Mouse (Mus musculus): Measurements from ENCODE around the gene Timm10.

Timm10 gene

DNA sequence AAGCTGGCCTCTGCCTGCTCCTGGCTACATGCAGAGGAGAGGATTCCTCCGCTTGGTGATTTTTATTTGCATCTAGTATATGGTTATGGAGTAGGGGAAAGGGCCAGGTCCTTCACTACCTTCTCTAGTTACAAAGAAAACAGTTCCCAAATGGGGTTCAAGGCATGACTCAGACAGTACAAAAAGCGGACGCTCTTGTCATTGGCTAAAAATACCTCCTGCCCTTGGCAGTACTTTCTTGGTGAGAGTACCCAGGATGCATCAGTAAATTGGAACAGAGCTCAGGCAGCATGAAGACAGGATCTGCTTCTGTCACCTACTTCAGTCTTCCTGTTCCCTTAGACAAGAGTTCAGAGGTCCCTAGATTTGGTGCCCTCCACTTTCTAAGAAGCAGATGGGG, 6.9 kb upstream of the Timm10 start:
- DNase-seq (ENCODE audit: low spot score in 2 of 2): peak in 1 of 2 experiments; percentile 52

DNA sequence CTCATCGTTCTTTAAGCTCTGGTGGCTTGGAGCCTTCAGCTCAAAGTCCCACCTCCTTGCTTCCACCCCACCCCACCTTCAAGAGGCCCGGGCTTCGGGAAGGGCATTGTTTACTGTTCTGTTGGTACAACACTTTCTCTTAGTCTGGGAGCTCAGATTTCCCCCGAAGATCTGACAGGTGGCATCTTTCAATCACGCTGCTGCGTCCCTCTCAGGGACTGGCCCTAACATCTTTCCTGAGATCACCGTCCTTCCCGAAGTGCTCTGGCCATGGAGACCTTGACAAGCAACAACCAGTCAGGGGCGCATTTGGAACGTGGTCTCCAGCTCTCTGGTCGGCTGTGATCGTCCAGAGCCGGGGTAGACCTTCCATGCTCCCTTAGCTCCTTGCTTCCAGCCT, 4.2 kb upstream of the Timm10 start, which contains the start of gene Smtnl1:
Gene Smtnl1 (minus strand): TSS at position 101 of the 400 bp plus-strand sequence.
- DNase-seq (ENCODE audit: low spot score in 2 of 2): no peak

DNA sequence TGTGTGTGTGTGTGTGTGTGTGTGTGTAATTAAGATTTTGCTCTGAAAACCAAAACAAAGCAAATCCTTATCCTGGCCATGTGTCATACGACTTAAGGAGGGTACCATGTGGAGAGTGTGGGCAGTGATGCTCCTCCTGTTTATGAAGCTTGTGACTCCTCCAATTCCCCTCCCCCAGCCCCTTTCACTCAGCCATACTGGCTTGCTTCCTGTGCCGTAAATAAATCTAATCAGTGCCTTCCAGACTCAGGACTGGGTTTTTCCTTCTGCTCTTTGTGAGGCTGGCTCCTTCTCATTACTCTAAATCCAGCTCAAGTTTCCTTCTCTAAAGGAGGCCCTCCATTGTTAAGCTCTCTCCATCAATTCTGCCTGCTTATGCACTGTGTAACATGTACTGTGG, 3.6 kb upstream of the Timm10 start:
- no peak for DNase-seq (ENCODE audit: low spot score in 2 of 2)

DNA sequence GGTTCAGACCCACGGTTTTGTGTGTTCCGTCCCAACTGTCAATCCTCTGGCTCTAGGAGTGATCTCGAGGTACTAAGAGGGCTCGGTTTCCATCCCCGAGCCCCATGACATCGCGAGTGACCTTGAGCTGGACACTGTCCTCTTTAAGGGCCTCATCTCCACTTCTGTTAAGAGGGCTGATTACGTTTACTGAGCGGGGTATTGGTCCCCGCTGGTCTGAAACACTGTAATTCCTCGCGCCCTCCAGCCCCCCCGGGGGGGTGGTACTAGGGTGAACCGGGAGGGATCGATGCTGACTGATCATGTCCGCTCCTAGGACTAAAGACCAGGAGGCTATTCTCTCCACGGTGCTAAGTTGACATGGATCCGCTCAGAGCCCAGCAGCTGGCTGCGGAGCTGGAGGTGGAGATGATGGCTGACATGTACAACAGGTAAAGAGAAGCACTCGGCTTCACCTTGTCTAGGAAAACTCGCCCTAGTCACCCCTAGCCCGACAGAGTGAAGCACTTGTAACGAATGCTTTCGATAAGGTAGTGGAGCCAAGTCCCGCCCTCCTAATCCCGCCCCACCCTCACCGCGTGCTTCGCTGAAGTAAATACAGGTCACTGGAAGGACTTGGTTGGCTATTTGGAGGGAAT, 605 bp downstream of the Timm10 start:
- DNase-seq (ENCODE audit: low spot score in 2 of 2): no peak

- peak; percentile 72 to 92 for DNase-seq (ENCODE audit: low spot score in 2 of 2)
Observed at GRCm38 (mm10) chr2:84831666-84832391, 5.0 kb downstream of the Timm10 start.

- DNase-seq (ENCODE audit: low spot score in 2 of 2): no peak
Observed at GRCm38 (mm10) chr2:84837107-84837506, 10.3 kb downstream of the Timm10 start.

- DNase-seq (ENCODE audit: low spot score in 2 of 2): no peak
Observed at GRCm38 (mm10) chr2:84837817-84838592, 11.2 kb downstream of the Timm10 start.

DNA sequence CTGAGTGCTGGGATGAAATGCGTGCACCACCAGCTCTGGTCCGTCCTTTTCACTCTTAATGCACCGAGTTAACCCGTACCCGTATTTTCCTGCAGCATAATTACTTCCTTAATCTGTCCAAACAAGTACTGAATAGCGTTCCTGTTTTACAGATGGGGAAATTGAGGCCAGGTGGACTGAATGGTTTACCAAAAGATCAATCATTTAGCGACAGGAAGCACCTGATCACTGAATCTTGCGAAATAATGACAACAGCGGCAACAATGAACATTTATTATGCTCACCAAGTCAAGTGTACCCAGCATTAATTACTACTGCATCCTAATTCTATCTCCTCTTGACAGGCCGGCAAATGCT, 11.8 kb downstream of the Timm10 start, which contains the start of gene Slc43a1:
Gene Slc43a1 (plus strand): TSS at position 258 of the 357 bp plus-strand sequence.
- no peak for DNase-seq (ENCODE audit: low spot score in 2 of 2)

GRCm38 (mm10) chr2:84838993-84839980, 12.5 kb downstream of the Timm10 start:
- no peak for DNase-seq (ENCODE audit: low spot score in 2 of 2)

- DNase-seq (ENCODE audit: low spot score in 2 of 2): no peak
Observed at GRCm38 (mm10) chr2:84840016-84840747, 13.4 kb downstream of the Timm10 start.

DNA sequence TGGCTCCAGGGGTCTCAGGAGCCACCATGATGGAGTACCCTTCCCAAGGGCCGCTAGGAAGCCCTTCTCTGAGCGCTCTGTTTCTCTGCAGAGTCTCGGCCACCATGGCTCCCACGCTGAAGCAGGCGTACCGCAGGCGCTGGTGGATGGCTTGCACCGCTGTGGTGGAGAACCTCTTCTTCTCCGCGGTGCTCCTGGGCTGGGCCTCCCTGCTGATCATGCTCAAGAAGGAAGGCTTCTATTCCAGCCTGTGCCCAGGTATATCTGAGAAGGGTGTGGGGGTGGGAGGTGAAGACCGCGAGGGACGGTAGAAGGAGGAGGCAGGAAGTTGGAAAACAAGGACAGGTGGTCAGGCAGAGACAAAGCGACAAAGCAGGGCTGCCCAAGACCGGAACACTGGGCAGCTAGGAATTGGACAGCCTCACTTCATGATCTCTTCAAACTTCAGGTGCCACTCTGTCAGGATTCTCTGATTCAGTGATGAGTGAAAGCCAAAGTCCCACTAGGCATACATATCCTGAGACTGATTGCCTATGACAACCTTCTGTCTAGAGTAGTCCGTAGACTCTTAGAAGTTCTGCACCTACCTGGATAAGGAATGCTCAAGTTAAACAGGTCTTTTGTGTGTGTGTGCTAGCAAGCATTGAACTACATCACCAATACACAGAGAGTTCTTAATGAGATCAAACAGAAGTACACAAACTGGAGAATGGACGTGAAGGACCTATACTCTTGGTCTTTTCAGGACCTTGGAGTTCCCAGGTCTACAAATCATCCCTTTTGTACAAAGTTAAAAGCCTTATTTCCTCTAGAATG, 14.2 kb downstream of the Timm10 start:
- no peak for DNase-seq (ENCODE audit: low spot score in 2 of 2)

DNA sequence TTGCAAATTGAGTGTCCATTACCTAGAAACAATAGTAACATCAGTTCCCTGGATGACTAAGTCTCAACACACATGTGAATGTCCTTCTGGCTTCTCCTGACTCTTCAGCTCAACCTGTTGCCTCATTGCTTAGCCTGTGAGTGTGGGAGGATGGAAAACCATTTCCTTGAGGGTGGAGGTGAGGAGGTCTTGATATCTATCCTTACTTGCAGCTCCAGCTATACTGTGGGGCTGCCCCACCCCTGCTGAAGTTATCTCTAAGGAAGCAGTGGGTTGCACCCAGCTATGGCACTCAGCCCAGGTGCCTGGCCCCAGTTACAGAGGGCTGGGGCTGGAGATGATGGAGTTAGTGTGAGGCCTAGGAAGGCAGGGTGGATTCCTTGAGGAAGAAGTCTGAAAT, 15.1 kb downstream of the Timm10 start:
- DNase-seq (ENCODE audit: low spot score in 2 of 2): no peak

DNA sequence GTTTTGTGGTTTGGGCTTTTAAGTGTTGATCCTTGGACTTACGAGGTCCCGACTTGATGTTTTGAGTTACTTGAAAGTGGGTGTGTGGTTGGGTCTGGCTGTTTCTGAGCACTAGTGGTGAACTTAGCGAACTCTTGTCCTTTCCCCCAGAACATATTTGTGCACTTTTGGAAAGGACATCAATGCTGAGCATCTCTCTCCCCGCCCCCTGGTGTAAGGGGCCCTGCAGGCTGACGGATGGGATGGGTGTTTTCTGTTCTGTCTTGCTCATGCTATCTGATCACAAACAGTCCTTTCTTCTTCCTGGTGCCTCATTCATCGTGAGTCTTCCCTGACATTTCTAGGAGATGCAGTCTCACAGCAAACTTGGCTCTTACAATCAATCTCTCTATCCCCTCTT, 16.9 kb downstream of the Timm10 start:
- no peak for DNase-seq (ENCODE audit: low spot score in 2 of 2)

GRCm38 (mm10) chr2:84845226-84845625, 18.4 kb downstream of the Timm10 start:
- no peak for DNase-seq (ENCODE audit: low spot score in 2 of 2)

GRCm38 (mm10) chr2:84850407-84851129, 23.8 kb downstream of the Timm10 start:
- no peak for DNase-seq (ENCODE audit: low spot score in 2 of 2)

DNA sequence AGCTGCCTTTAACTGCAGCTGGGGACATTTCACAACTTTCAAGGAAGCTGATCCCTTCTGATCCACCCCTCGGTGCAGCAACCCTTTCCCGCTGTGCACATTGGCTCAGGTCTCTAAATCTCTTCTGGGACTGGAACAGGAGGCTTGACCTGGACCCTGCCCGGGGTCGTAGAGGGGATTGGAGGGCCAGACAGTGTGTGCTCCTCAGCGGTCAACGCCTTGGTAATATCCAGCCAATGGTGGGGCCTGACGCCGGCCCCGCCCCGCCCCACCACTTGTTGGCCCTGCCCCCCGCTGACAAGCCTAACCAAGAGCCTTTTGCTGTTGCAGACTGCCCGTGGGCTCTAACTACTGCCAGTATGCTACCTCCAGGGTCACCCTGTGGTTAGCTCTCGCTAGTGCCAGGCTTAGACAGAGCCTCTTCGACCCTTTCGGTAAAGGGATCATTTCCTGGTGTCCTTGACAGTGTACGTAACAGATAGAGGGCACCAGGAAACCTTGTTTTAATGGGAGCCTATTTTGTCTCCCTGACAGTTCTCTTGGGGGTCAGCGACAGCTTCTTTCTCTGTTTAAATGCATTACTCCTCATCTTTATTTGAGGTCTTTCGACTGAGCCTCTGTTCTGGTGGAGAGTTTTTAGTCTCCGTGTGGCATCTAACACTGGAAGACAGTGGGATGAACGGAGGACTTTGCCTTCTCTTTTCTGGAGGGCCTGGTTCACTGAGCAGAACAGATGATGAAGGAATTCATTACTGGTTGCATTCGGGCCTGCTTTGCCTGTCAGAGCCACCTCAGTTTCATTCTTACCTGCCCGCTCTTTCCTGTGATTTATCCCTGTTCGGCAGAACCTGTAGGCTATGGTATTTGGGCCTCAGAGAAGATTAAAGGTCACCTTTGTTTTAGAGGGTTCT, 24.6 kb downstream of the Timm10 start:
- no peak for DNase-seq (ENCODE audit: low spot score in 2 of 2)

DNA sequence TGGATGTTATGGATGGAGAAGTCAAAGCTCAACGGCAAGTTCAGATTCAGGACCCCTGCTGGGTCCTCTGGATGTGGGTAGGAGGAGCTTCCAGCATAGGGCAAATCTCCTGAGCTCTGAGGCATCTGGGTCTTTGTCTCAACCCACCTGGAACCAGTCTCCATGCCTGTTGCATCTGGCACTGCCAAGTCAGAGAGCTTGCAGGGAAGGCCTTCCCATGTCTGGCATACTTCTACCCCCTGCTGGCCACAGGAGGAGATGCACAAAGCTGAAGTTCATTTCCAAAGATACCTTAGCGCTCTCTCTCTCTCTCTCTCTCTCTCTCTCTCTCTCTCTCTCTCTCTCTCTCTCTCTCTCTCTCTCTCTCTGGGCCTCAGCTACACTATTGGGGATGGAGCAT, 28.9 kb downstream of the Timm10 start:
- peak in 1 of 2 experiments; percentile 58 for DNase-seq (ENCODE audit: low spot score in 2 of 2)

GRCm38 (mm10) chr2:84858551-84858950, 31.8 kb downstream of the Timm10 start:
- no peak for DNase-seq (ENCODE audit: low spot score in 2 of 2)
